Comparison of ENCODE assay signal across 27 mouse cellular contexts in genomic region chr3:87390935-87391334, GRCm38 (mm10). TPM values are rescaled to one million over a fixed set of nuclear protein-coding genes. Genes with fewer than 3 reads are reported as not detected.
DNase-seq lines count a peak whose midpoint lies in the region; ATAC-seq and TF ChIP-seq lines count a peak whose summit lies in the region.
"Had no signal": no experiment of that assay in that cellular context is flagged by ENCODE, and none has a peak within 500 bp of the region (broad histone marks: within the 10 kb centered on the region; RNA-seq: fewer than 3 reads in every experiment).

No protein-coding gene starts in this region.

- intact Hi-C loops in heart, postnatal 25 days (cut with DNase I), result no loop called here

- H3K36me3 ChIP-seq in heart, postnatal 0 days (replicated peaks; ENCODE audit: control insufficient read depth, insufficient read depth, low read length), result no peaks in the 10 kb centered on the region
- H3K36me3 ChIP-seq in stomach, embryonic 14.5 days (ENCODE audit: control insufficient read depth, insufficient read depth, low read length), result no peaks in the 10 kb centered on the region
- H3K36me3 ChIP-seq in kidney, embryonic 15.5 days, result no peaks in the 10 kb centered on the region
- H3K36me3 ChIP-seq: forebrain, embryonic 10.5 days; G1E; hindbrain, embryonic 12.5 days; midbrain, embryonic 13.5 days; neural tube, embryonic 13.5 days had no signal

- H3K27ac ChIP-seq in heart, postnatal 0 days (ENCODE audit: low read depth), result peak overlapping the region; percentile 82
- peak overlapping the region; percentile 64; the same call in 1 of the 2 replicates for H3K27ac ChIP-seq in stomach, embryonic 14.5 days (ENCODE audit: low read length)
- no peak overlapping the region for H3K27ac ChIP-seq in kidney, embryonic 15.5 days
- H3K27ac ChIP-seq: forebrain, embryonic 10.5 days; hindbrain, embryonic 12.5 days; kidney, postnatal 0 days; layer of hippocampus, adult 2 months; midbrain, embryonic 13.5 days; neural tube, embryonic 13.5 days had no signal

- H3K4me2 ChIP-seq in heart, postnatal 0 days (ENCODE audit: low read depth, low read length), result no peak overlapping the region
- H3K4me2 ChIP-seq in stomach, embryonic 14.5 days (replicated peaks; ENCODE audit: low read depth, low read length), result no peak overlapping the region
- no peak overlapping the region for H3K4me2 ChIP-seq in kidney, embryonic 15.5 days
- H3K4me2 ChIP-seq: hindbrain, embryonic 12.5 days; liver, embryonic 11.5 days; midbrain, embryonic 13.5 days; neural tube, embryonic 13.5 days had no signal

- peaks cover 4% of the 10 kb centered on the region for H3K4me1 ChIP-seq in heart, postnatal 0 days (ENCODE audit: control insufficient read depth, insufficient read depth)
- no peaks in the 10 kb centered on the region for H3K4me1 ChIP-seq in stomach, embryonic 14.5 days (ENCODE audit: control insufficient read depth, insufficient read depth, low read length)
- H3K4me1 ChIP-seq in kidney, embryonic 15.5 days, result no peaks in the 10 kb centered on the region
- H3K4me1 ChIP-seq: forebrain, embryonic 10.5 days; hindbrain, embryonic 12.5 days; midbrain, embryonic 13.5 days; neural tube, embryonic 13.5 days had no signal

- no peaks in the 10 kb centered on the region; the same call in 1 of the 2 replicates for H3K9me3 ChIP-seq in heart, postnatal 0 days (replicated peaks; ENCODE audit: control insufficient read depth, low read length)
- H3K9me3 ChIP-seq in stomach, embryonic 14.5 days (ENCODE audit: control insufficient read depth, low read depth, low read length), result no peaks in the 10 kb centered on the region
- H3K9me3 ChIP-seq in kidney, embryonic 15.5 days (replicated peaks), result no peaks in the 10 kb centered on the region
- H3K9me3 ChIP-seq: forebrain, embryonic 10.5 days; G1E; hindbrain, embryonic 12.5 days; midbrain, embryonic 13.5 days; neural tube, embryonic 13.5 days had no signal

- ATAC-seq in heart, postnatal 0 days (ENCODE audit: insufficient read depth, low read depth), result peak; percentile 47; the same call in 1 of the 2 replicates
- ATAC-seq in stomach, embryonic 14.5 days (ENCODE audit: insufficient number of reproducible peaks, insufficient read depth, low FRiP score, low read depth), result 0 out of 2 replicates have a peak, but pooled peaks have one; percentile 33
- no peak for ATAC-seq in kidney, embryonic 15.5 days (replicated peaks; ENCODE audit: low FRiP score)
- ATAC-seq: midbrain, embryonic 13.5 days had no signal

- H3K9ac ChIP-seq in heart, postnatal 0 days (replicated peaks; ENCODE audit: low read depth, low read length), result no peak overlapping the region
- H3K9ac ChIP-seq in stomach, embryonic 14.5 days (replicated peaks; ENCODE audit: low read depth, low read length), result no peak overlapping the region
- no peak overlapping the region for H3K9ac ChIP-seq in kidney, embryonic 15.5 days
- H3K9ac ChIP-seq: hindbrain, embryonic 12.5 days; midbrain, embryonic 13.5 days; neural tube, embryonic 13.5 days had no signal

- peak; percentile 54; the same call in 1 of the 2 replicates for TF ChIP-seq EP300 in heart, postnatal 0 days (IDR thresholded peaks at IDR 0.05; ENCODE audit: low read depth)

- H3K4me3 ChIP-seq in heart, postnatal 0 days (ENCODE audit: low read depth, low read length), result no peak overlapping the region
- H3K4me3 ChIP-seq in stomach, embryonic 14.5 days (ENCODE audit: low read depth, low read length), result no peak overlapping the region
- no peak overlapping the region for H3K4me3 ChIP-seq in kidney, embryonic 15.5 days (replicated peaks)
- H3K4me3 ChIP-seq: forebrain, embryonic 10.5 days; hindbrain, embryonic 12.5 days; layer of hippocampus, adult 2 months; midbrain, embryonic 13.5 days; neural tube, embryonic 13.5 days had no signal

- TF ChIP-seq CTCF in heart, postnatal 0 days (IDR thresholded peaks at IDR 0.05; ENCODE audit: low read depth), result no peak

- no peaks in the 10 kb centered on the region for H3K27me3 ChIP-seq in heart, postnatal 0 days (ENCODE audit: control insufficient read depth, insufficient read depth, low read length)
- H3K27me3 ChIP-seq in stomach, embryonic 14.5 days (ENCODE audit: control insufficient read depth, insufficient read depth, low read length), result no peaks in the 10 kb centered on the region
- no peaks in the 10 kb centered on the region for H3K27me3 ChIP-seq in kidney, embryonic 15.5 days
- H3K27me3 ChIP-seq: hindbrain, embryonic 12.5 days; midbrain, embryonic 13.5 days; neural tube, embryonic 13.5 days had no signal

- WGBS in heart, postnatal 0 days, result 81% methylated on average over 1 of the region's 1 CpGs
- WGBS in stomach, embryonic 14.5 days, result 45% methylated on average over 1 of the region's 1 CpGs
- WGBS in kidney, embryonic 15.5 days, result 92% methylated on average over 1 of the region's 1 CpGs

- peak; percentile 12 to 13 for DNase-seq in heart, adult 18-20 months
- no peak for DNase-seq in heart, postnatal 25 days (ENCODE audit: low spot score)
- peak; percentile 21 for DNase-seq in kidney, postnatal 14 days
- no peak for DNase-seq in kidney, postnatal 4 days
- peak; percentile 65 for DNase-seq in heart, postnatal 0 days (ENCODE audit: low spot score)
- no peak for DNase-seq in layer of hippocampus, adult 9-10 months (ENCODE audit: low spot score)
- DNase-seq: adrenal gland, postnatal 25 days; cerebellum, adult 11 months; cerebellum, postnatal 14 days; embryo, embryonic 11 days; kidney, adult 11 months; lung, adult 2 months; right cerebral cortex, adult 18-20 months; thymus, adult 2 months had no signal

RNA-seq across cellular contexts. Expression of gene Fcrl1, which starts 14.7 kb away (rescaled TPM):
- 1 to 10 TPM in 1 of 2 experiments, under 1 TPM in 1; 0.25 to 2.2 TPM for total RNA-seq in heart, adult 18-20 months (2021)
- under 1 TPM; 0.42 to 0.87 TPM for total RNA-seq in heart, postnatal 25 days (2021)
- total RNA-seq in heart, postnatal 0 days (2014; rRNA removed; ENCODE audit: low replicate concordance), result not detected in 2 replicates
- 0.07 and 0.18 TPM in 2 replicates for polyA plus RNA-seq in heart, postnatal 0 days (2015; fragmentation: Nextera tagmentation; extraction: Ambion mirVana)
- polyA plus RNA-seq in stomach, embryonic 14.5 days (2014; fragmentation: Nextera tagmentation; extraction: Ambion mirVana), result 0.20 and 0.54 TPM in 2 replicates
- 0.36 and 0.66 TPM in 2 replicates for polyA plus RNA-seq in kidney, embryonic 15.5 days (2015; fragmentation: Nextera tagmentation; extraction: Ambion mirVana)
- total RNA-seq: gastrocnemius, adult 18-20 months had no signal
- polyA plus RNA-seq: forebrain, embryonic 10.5 days; G1E; neural tube, embryonic 13.5 days had no signal

RNA-seq across cellular contexts. Expression of gene Cd5l, which starts 33.3 kb away (rescaled TPM):
- under 1 TPM; 0.57 to 0.85 TPM for total RNA-seq in heart, adult 18-20 months (2021)
- total RNA-seq in heart, postnatal 25 days (2021), result under 1 TPM; 0.59 to 0.73 TPM
- total RNA-seq in heart, postnatal 0 days (2014; rRNA removed; ENCODE audit: low replicate concordance), result 0.62 TPM in 1 of 2 replicates, not detected in the other
- 0.07 TPM in 1 of 2 replicates, not detected in the other for polyA plus RNA-seq in heart, postnatal 0 days (2015; fragmentation: Nextera tagmentation; extraction: Ambion mirVana)
- polyA plus RNA-seq in stomach, embryonic 14.5 days (2014; fragmentation: Nextera tagmentation; extraction: Ambion mirVana), result 0.15 and 0.35 TPM in 2 replicates
- 0.68 and 0.80 TPM in 2 replicates for polyA plus RNA-seq in kidney, embryonic 15.5 days (2015; fragmentation: Nextera tagmentation; extraction: Ambion mirVana)
- total RNA-seq: gastrocnemius, adult 18-20 months; granulocyte monocyte progenitor cell, adult 5-6 weeks; layer of hippocampus, adult 2 months; left cerebral cortex, postnatal 36 days had no signal
- polyA plus RNA-seq: forebrain, embryonic 10.5 days; G1E; hindbrain, embryonic 12.5 days; midbrain, embryonic 13.5 days; neural tube, embryonic 13.5 days had no signal

RNA-seq across cellular contexts. Expression of gene Fcrl5, which starts 44.6 kb away (rescaled TPM):
- under 1 TPM in 1 of 2 experiments, not detected in 1; 0.36 TPM for total RNA-seq in heart, adult 18-20 months (2021)
- total RNA-seq in heart, postnatal 25 days (2021), result not detected
- 0.19 TPM in 1 of 2 replicates, not detected in the other for total RNA-seq in heart, postnatal 0 days (2014; rRNA removed; ENCODE audit: low replicate concordance)
- polyA plus RNA-seq in heart, postnatal 0 days (2015; fragmentation: Nextera tagmentation; extraction: Ambion mirVana), result not detected in 2 replicates
- not detected in 2 replicates for polyA plus RNA-seq in stomach, embryonic 14.5 days (2014; fragmentation: Nextera tagmentation; extraction: Ambion mirVana)
- not detected in 2 replicates for polyA plus RNA-seq in kidney, embryonic 15.5 days (2015; fragmentation: Nextera tagmentation; extraction: Ambion mirVana)
- total RNA-seq: adrenal gland, postnatal 25 days; gastrocnemius, adult 18-20 months; layer of hippocampus, adult 2 months had no signal
- polyA plus RNA-seq: forebrain, embryonic 10.5 days; G1E; hindbrain, embryonic 12.5 days; kidney, postnatal 0 days; liver, embryonic 11.5 days; midbrain, embryonic 13.5 days; neural tube, embryonic 13.5 days had no signal

Comparison
In these comparisons a context has a peak if more than half of its experiments do, and no peak if none do; other contexts are left out.
1. DNase-seq: peak in heart, adult 18-20 months (2 of 2), kidney, postnatal 14 days (single experiment) and heart, postnatal 0 days (single experiment); none in heart, postnatal 25 days (single experiment), kidney, postnatal 4 days (0 of 2) and layer of hippocampus, adult 9-10 months (single experiment).